Mouse (Mus musculus): ENCODE measurements around the gene Crocc2. TPM values are rescaled to one million over a fixed set of nuclear protein-coding genes. Genes with fewer than 3 reads are reported as not detected.
A peak's percentile ranks its signal among the peaks of the same experiment; 100 is the strongest.

The Crocc2 gene
- total and polyA plus RNA-seq, 2 experiments from 2014 or later = 0.08 to 0.34 TPM

DNA sequence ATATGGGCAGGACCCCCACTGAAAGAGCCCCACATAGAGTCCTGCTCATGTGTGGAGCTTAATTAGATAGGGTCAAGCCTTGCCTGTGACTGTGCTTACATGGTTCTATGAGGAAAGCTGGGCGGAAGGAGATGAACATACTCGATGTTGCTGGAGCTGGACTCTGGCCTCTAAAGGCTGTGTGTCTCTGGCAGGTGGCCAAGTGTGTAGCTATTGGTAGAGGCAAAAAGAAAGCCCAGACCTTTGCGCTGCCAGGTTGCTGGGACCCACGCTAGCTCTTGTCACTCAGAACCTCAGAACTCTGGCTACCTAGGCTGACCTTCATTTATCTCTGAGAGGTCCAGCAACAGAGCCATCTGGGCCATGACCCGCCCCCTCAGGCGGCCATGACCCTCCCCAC, 30.0 kb upstream of the Crocc2 start:
- DNase-seq (ENCODE audit: low spot score) (no peak), ATAC-seq (ENCODE audit: insufficient read depth, low read depth) (no peak)
- Histone ChIP-seq H3K9me3 (replicated peaks; ENCODE audit: control insufficient read depth, low read length) (no peaks in the 10 kb centered on the region), H3K4me3 (ENCODE audit: low read depth, low read length) (no peak overlapping the region), H3K4me2 (ENCODE audit: low read depth, low read length) (no peak overlapping the region), H3K9ac (replicated peaks; ENCODE audit: low read depth, low read length) (no peak overlapping the region), H3K27me3 (ENCODE audit: control insufficient read depth, insufficient read depth, low read length) (peaks cover 31% of the 10 kb centered on the region), H3K4me1 (ENCODE audit: control insufficient read depth, insufficient read depth) (0 out of 2 replicates have a peak, but pooled peaks cover 2% of the 10 kb centered on the region), H3K36me3 (replicated peaks; ENCODE audit: control insufficient read depth, insufficient read depth, low read length) (no peaks in the 10 kb centered on the region), H3K27ac (ENCODE audit: low read depth) (no peak overlapping the region)
- 47% methylated on average over 6 of the region's 6 CpGs for WGBS
- no peak for TF ChIP-seq EP300 (IDR thresholded peaks at IDR 0.05; ENCODE audit: low read depth)
- TF ChIP-seq CTCF (IDR thresholded peaks at IDR 0.05; ENCODE audit: low read depth) = no peak

DNA sequence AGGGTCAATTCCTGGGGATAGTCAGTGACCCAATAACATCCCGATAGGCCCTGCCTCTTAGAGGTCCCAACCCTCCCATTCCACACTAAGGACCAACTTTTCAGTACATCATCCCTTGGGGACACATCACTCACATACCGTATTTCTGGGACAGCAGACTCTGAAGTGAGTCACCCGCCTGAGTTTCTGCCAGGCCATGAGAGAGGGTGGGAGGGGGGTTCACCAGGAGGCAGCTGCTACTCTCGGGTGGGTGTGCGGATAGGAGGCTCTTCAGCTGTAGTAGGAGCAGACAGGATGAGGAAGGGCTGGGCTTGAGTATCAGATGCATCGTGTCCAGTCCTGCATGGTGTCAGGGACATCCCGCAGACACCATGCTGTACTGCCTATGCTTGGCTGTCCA, 28.8 kb upstream of the Crocc2 start:
- Histone ChIP-seq H3K27me3 (ENCODE audit: control insufficient read depth, insufficient read depth, low read length) (peaks cover 33% of the 10 kb centered on the region), H3K9me3 (replicated peaks; ENCODE audit: control insufficient read depth, low read length) (no peaks in the 10 kb centered on the region), H3K36me3 (replicated peaks; ENCODE audit: control insufficient read depth, insufficient read depth, low read length) (no peaks in the 10 kb centered on the region), H3K4me1 (ENCODE audit: control insufficient read depth, insufficient read depth) (0 out of 2 replicates have a peak, but pooled peaks cover 9% of the 10 kb centered on the region), H3K4me3 (ENCODE audit: low read depth, low read length) (no peak overlapping the region), H3K27ac (ENCODE audit: low read depth) (no peak overlapping the region), H3K9ac (replicated peaks; ENCODE audit: low read depth, low read length) (no peak overlapping the region), H3K4me2 (ENCODE audit: low read depth, low read length) (no peak overlapping the region)
- 53% methylated on average over 7 of the region's 7 CpGs for WGBS
- TF ChIP-seq EP300 (IDR thresholded peaks at IDR 0.05; ENCODE audit: low read depth) (no peak), CTCF (IDR thresholded peaks at IDR 0.05; ENCODE audit: low read depth) (no peak)
- no peak for DNase-seq (ENCODE audit: low spot score)
- peak; percentile 20; the same call in 1 of the 2 replicates for ATAC-seq (ENCODE audit: insufficient read depth, low read depth)

DNA sequence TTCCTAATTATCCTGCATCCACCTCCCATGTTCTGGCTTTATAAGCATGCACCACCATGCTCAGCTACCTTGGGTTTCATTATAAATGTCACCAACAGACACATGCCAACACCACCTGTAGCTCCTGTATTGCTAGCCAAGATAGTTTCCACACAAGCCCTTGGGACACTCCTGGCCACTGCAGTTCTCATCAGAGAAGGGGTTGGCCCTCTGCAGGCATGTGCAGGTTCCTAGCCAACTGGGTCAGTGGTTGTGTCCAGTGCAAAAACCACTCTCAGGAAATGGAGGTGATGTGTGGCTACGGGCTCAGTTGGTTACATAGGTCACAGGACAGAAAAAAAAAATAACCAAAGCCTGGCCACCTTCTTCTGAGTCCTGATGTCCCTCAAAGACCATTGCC, 25.7 kb upstream of the Crocc2 start:
- WGBS = 78% methylated on average over 1 of the region's 1 CpGs
- no peak overlapping the region for H3K4me3 ChIP-seq (ENCODE audit: low read depth, low read length)
- DNase-seq (ENCODE audit: low spot score) = no peak

DNA sequence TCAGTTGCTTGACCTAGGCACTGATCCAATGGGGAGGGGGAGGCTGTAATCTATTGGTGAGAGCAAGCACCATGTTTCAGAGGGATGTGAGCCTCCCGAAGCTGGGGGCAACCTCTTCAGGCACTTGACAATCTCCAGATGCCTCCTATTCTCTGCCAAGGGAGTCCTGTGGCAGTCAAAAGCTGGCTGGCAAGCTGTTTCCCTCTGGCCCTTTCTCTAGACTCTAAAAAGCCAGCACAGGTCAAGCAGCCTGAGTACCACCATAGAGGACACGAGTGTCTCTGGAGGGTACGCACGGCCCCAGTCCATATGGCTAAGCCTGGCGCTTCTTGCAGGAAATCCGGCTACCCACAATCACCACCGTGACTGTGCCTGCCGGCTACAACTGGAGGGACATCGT, 24.3 kb upstream of the Crocc2 start:
- Histone ChIP-seq H3K4me2 (ENCODE audit: low read depth, low read length) (no peak overlapping the region), H3K4me1 (ENCODE audit: control insufficient read depth, insufficient read depth) (0 out of 2 replicates have a peak, but pooled peaks cover 9% of the 10 kb centered on the region), H3K4me3 (ENCODE audit: low read depth, low read length) (no peak overlapping the region), H3K27ac (ENCODE audit: low read depth) (no peak overlapping the region), H3K27me3 (ENCODE audit: control insufficient read depth, insufficient read depth, low read length) (peaks cover 53% of the 10 kb centered on the region), H3K36me3 (replicated peaks; ENCODE audit: control insufficient read depth, insufficient read depth, low read length) (no peaks in the 10 kb centered on the region), H3K9me3 (replicated peaks; ENCODE audit: control insufficient read depth, low read length) (no peaks in the 10 kb centered on the region), H3K9ac (replicated peaks; ENCODE audit: low read depth, low read length) (no peak overlapping the region)
- TF ChIP-seq CTCF (IDR thresholded peaks at IDR 0.05; ENCODE audit: low read depth) (no peak), EP300 (IDR thresholded peaks at IDR 0.05; ENCODE audit: low read depth) (no peak)
- DNase-seq (ENCODE audit: low spot score) (peak; percentile 55), ATAC-seq (ENCODE audit: insufficient read depth, low read depth) (peak; percentile 70)
- 44% methylated on average over 9 of the region's 9 CpGs for WGBS

More for the DNA sequence above, 25.7 kb upstream of the Crocc2 start:
- H3K9me3 ChIP-seq (replicated peaks; ENCODE audit: control insufficient read depth, low read length) = no peaks in the 10 kb centered on the region
- peaks cover 50% of the 10 kb centered on the region for H3K27me3 ChIP-seq (ENCODE audit: control insufficient read depth, insufficient read depth, low read length)
- no peak for ATAC-seq (ENCODE audit: insufficient read depth, low read depth)
- no peak for TF ChIP-seq EP300 (IDR thresholded peaks at IDR 0.05; ENCODE audit: low read depth)
- H3K4me1 ChIP-seq (ENCODE audit: control insufficient read depth, insufficient read depth) = 0 out of 2 replicates have a peak, but pooled peaks cover 9% of the 10 kb centered on the region
- no peak overlapping the region for H3K9ac ChIP-seq (replicated peaks; ENCODE audit: low read depth, low read length)
- H3K4me2 ChIP-seq (ENCODE audit: low read depth, low read length) = no peak overlapping the region
- no peak overlapping the region for H3K27ac ChIP-seq (ENCODE audit: low read depth)
- H3K36me3 ChIP-seq (replicated peaks; ENCODE audit: control insufficient read depth, insufficient read depth, low read length) = no peaks in the 10 kb centered on the region

DNA sequence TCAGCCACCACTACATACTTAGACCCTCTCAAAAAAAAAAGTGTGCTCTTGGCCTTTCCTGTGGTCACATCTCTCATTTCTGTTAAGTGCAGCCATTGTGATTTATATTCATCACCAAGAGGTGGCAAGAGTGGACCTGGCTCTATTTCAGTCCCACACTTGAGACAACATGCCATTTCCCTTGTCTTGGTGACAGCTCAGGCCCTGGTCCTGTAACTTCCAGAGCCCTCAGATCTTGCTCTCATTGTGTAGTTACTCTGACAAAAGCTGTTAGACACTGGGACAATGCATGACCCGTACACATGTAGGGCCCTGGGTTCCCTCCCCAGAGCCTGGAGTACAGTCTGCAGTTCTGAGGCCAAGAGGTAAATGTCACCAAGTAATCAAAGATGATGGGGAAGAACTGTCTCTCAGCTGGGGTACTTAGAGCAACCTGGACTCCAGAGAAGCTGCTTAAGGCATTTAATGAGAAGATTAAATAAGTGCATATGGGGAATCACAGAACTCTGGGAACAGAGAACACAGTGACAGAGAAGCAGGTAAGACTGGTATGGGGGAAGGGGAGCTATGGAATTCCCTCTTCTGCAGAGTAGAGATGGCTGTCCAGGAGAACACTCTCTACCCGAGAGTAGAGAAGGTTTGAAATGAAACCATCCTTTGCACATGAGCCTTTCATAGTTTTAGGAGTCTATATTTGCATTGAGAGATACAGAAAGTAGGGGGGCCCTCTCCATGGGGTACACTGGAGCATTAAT, 17.4 kb upstream of the Crocc2 start:
- DNase-seq (ENCODE audit: low spot score) (no peak), ATAC-seq (ENCODE audit: insufficient read depth, low read depth) (peak; percentile 71)
- Histone ChIP-seq H3K9ac (replicated peaks; ENCODE audit: low read depth, low read length) (no peak overlapping the region), H3K4me1 (ENCODE audit: control insufficient read depth, insufficient read depth) (no peaks in the 10 kb centered on the region), H3K27ac (ENCODE audit: low read depth) (no peak overlapping the region), H3K9me3 (replicated peaks; ENCODE audit: control insufficient read depth, low read length) (no peaks in the 10 kb centered on the region), H3K4me2 (ENCODE audit: low read depth, low read length) (no peak overlapping the region), H3K27me3 (ENCODE audit: control insufficient read depth, insufficient read depth, low read length) (peaks cover 42% of the 10 kb centered on the region), H3K36me3 (replicated peaks; ENCODE audit: control insufficient read depth, insufficient read depth, low read length) (no peaks in the 10 kb centered on the region), H3K4me3 (ENCODE audit: low read depth, low read length) (no peak overlapping the region)
- 29% methylated on average over 2 of the region's 2 CpGs for WGBS
- TF ChIP-seq CTCF (IDR thresholded peaks at IDR 0.05; ENCODE audit: low read depth) (no peak), EP300 (IDR thresholded peaks at IDR 0.05; ENCODE audit: low read depth) (no peak)

DNA sequence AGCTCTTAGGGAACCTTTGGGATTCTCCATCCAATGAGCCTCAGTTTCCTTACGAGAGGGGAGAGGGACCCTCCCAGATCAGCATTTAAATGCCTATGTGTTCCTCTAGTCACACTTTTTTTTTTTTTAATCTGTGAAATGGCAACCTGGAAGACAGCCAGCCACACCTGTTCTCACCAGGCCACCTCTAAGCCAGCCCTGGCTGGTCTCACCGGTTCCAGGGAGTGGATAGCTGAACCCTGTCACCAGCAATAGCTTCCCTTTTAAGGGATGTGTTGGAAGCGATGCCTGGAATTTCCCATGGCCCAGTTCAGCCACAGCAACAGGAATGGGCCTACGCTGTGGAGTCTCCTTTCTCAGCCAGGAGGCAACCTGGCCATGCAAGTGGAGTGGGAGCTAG, 11.0 kb upstream of the Crocc2 start:
- Histone ChIP-seq H3K9me3 (replicated peaks; ENCODE audit: control insufficient read depth, low read length) (no peaks in the 10 kb centered on the region), H3K36me3 (replicated peaks; ENCODE audit: control insufficient read depth, insufficient read depth, low read length) (no peaks in the 10 kb centered on the region), H3K4me1 (ENCODE audit: control insufficient read depth, insufficient read depth) (no peaks in the 10 kb centered on the region), H3K4me3 (ENCODE audit: low read depth, low read length) (no peak overlapping the region), H3K27ac (ENCODE audit: low read depth) (no peak overlapping the region), H3K4me2 (ENCODE audit: low read depth, low read length) (no peak overlapping the region), H3K27me3 (ENCODE audit: control insufficient read depth, insufficient read depth, low read length) (peaks cover 30% of the 10 kb centered on the region), H3K9ac (replicated peaks; ENCODE audit: low read depth, low read length) (no peak overlapping the region)
- ATAC-seq (ENCODE audit: insufficient read depth, low read depth) (no peak; the same call in 1 of the 2 replicates), DNase-seq (ENCODE audit: low spot score) (no peak)
- 50% methylated on average over 4 of the region's 4 CpGs for WGBS
- no peak for TF ChIP-seq CTCF (IDR thresholded peaks at IDR 0.05; ENCODE audit: low read depth)

All from heart, postnatal 0 days (tissue).